Mouse (Mus musculus) neural tube, embryonic 13.5 days (tissue): ENCODE measurements around the gene Xylt1. TPM values are rescaled to one million over a fixed set of nuclear protein-coding genes. Genes with fewer than 3 reads are reported as not detected.
A peak's percentile ranks its signal among the peaks of the same experiment; 100 is the strongest.

Experiments
- ATAC-seq: fragments of 200-750 bp; cut with Nextera tagmentation; 2 replicates; pipeline ENCODE4 v1.8.0; 2017; ENCODE audit warnings: low read depth, mild to moderate bottlenecking, moderate TSS enrichment, moderate library complexity
- H3K27ac ChIP-seq: fragments of 300-500 bp; sonication (generic); replicated peaks from 2 replicates; pipeline ENCODE4 v1.5.1; 2015; ENCODE audit warnings: moderate library complexity, mild to moderate bottlenecking, inconsistent platforms
- H3K27me3 ChIP-seq: fragments of 300-500 bp; sonication (generic); 2 replicates; pipeline ENCODE4 v1.6.1; 2015; ENCODE audit warnings: mild to moderate bottlenecking, inconsistent platforms
- H3K36me3 ChIP-seq: fragments of 300-500 bp; sonication (generic); 2 replicates; pipeline ENCODE4 v1.6.1; 2015; ENCODE audit warnings: mild to moderate bottlenecking, inconsistent platforms
- H3K4me1 ChIP-seq: fragments of 300-500 bp; sonication (generic); replicated peaks from 2 replicates; pipeline ENCODE4 v1.6.1; 2015; ENCODE audit warnings: inconsistent platforms
- H3K4me2 ChIP-seq: fragments of 300-500 bp; sonication (generic); 2 replicates; pipeline ENCODE4 v1.6.1; 2015; ENCODE audit warnings: inconsistent platforms, mild to moderate bottlenecking, moderate library complexity
- H3K4me3 ChIP-seq: fragments of 300-500 bp; sonication (generic); 2 replicates; pipeline ENCODE4 v1.5.1; 2015; ENCODE audit warnings: mild to moderate bottlenecking, inconsistent platforms
- H3K9ac ChIP-seq: fragments of 300-500 bp; sonication (generic); 2 replicates; pipeline ENCODE4 v1.6.1; 2015; ENCODE audit warnings: moderate library complexity, mild to moderate bottlenecking, inconsistent platforms
- H3K9me3 ChIP-seq: fragments of 300-500 bp; sonication (generic); 2 replicates; pipeline ENCODE4 v1.6.1; 2016; ENCODE audit warnings: inconsistent platforms
- WGBS: fragments of 180-500 bp; shearing (Covaris S2); methylation state at CpG from one replicate; pipeline ENCODE4 v1.1.7; 2015; 5-methylcytosine and 5-hydroxymethylcytosine counted together
- polyA plus RNA-seq: library from polyadenylated mRNA; unstranded; fragments of >200 nt; fragmentation: Nextera tagmentation; extraction: Ambion mirVana; gene quantifications from 2 replicates; pipeline ENCODE4 v1.2.1, GENCODE M21; 2015

The Xylt1 gene
- 1.8 and 1.9 TPM in 2 replicates for polyA plus RNA-seq

- peak within 1 kb of the TSS; percentile 79 for H3K4me2 ChIP-seq
- peak within 1 kb of the TSS; percentile 89 for H3K9ac ChIP-seq
- peaks cover 42% of the 10 kb centered on the region for H3K27me3 ChIP-seq
- peak; percentile 86 for ATAC-seq
- peaks cover 40% of the 10 kb centered on the region for H3K4me1 ChIP-seq
- H3K27ac ChIP-seq = peak within 1 kb of the TSS; percentile 88
- under 1% methylated on average over 33 of the region's 69 CpGs for WGBS
- no peaks in the 10 kb centered on the region for H3K9me3 ChIP-seq
- no peaks in the 10 kb centered on the region for H3K36me3 ChIP-seq
- H3K4me3 ChIP-seq = peak within 1 kb of the TSS; percentile 81
These were observed at the start of gene Xylt1 for GRCm38 (mm10) chr7:117380418-117381187. Gene Xylt1 (plus strand): TSS chr7:117380979.

- Histone ChIP-seq H3K27me3 (no peaks in the 10 kb centered on the region), H3K9me3 (no peaks in the 10 kb centered on the region), H3K27ac (no peak overlapping the region), H3K4me1 (no peaks in the 10 kb centered on the region), H3K4me2 (no peak overlapping the region), H3K4me3 (no peak overlapping the region), H3K9ac (no peak overlapping the region), H3K36me3 (no peaks in the 10 kb centered on the region)
- 83% methylated on average over 5 of the region's 5 CpGs for WGBS
- no peak for ATAC-seq
These were observed 46.8 kb upstream of the Xylt1 start for GRCm38 (mm10) chr7:117333936-117334335.

- Histone ChIP-seq H3K4me2 (no peak overlapping the region), H3K4me3 (no peak overlapping the region), H3K36me3 (no peaks in the 10 kb centered on the region), H3K27ac (no peak overlapping the region), H3K4me1 (no peaks in the 10 kb centered on the region), H3K9ac (no peak overlapping the region), H3K27me3 (no peaks in the 10 kb centered on the region), H3K9me3 (no peaks in the 10 kb centered on the region)
- ATAC-seq = no peak
- 61% methylated on average over 2 of the region's 2 CpGs for WGBS
These were observed 24.5 kb upstream of the Xylt1 start for GRCm38 (mm10) chr7:117356316-117356715.

GRCm38 (mm10) chr7:117357425-117358194 lies 23.2 kb upstream of the Xylt1 start:
- 83% methylated on average over 6 of the region's 6 CpGs for WGBS
- Histone ChIP-seq H3K9ac (no peak overlapping the region), H3K27me3 (no peaks in the 10 kb centered on the region), H3K4me1 (no peaks in the 10 kb centered on the region), H3K9me3 (no peaks in the 10 kb centered on the region), H3K4me3 (no peak overlapping the region), H3K27ac (no peak overlapping the region), H3K36me3 (no peaks in the 10 kb centered on the region), H3K4me2 (no peak overlapping the region)
- ATAC-seq = no peak

- 90% methylated on average over 2 of the region's 2 CpGs for WGBS
- no peaks in the 10 kb centered on the region for H3K9me3 ChIP-seq
- no peak for ATAC-seq
- no peak overlapping the region for H3K4me2 ChIP-seq
- H3K27me3 ChIP-seq = no peaks in the 10 kb centered on the region
- H3K36me3 ChIP-seq = no peaks in the 10 kb centered on the region
- no peak overlapping the region for H3K27ac ChIP-seq
- H3K4me3 ChIP-seq = no peak overlapping the region
- no peaks in the 10 kb centered on the region for H3K4me1 ChIP-seq
- H3K9ac ChIP-seq = no peak overlapping the region
These were observed 19.5 kb upstream of the Xylt1 start for GRCm38 (mm10) chr7:117361281-117361680.

- no peak overlapping the region for H3K9ac ChIP-seq
- no peaks in the 10 kb centered on the region for H3K36me3 ChIP-seq
- H3K4me3 ChIP-seq = no peak overlapping the region
- no peaks in the 10 kb centered on the region for H3K9me3 ChIP-seq
- no peak for ATAC-seq
- no peak overlapping the region for H3K4me2 ChIP-seq
- 87% methylated on average over 4 of the region's 4 CpGs for WGBS
- H3K27ac ChIP-seq = no peak overlapping the region
- no peaks in the 10 kb centered on the region for H3K4me1 ChIP-seq
- no peaks in the 10 kb centered on the region for H3K27me3 ChIP-seq
These were observed 18.3 kb upstream of the Xylt1 start for GRCm38 (mm10) chr7:117362493-117362892.

- no peak overlapping the region for H3K4me2 ChIP-seq
- no peaks in the 10 kb centered on the region for H3K27me3 ChIP-seq
- no peak overlapping the region for H3K9ac ChIP-seq
- no peaks in the 10 kb centered on the region for H3K9me3 ChIP-seq
- H3K4me3 ChIP-seq = no peak overlapping the region
- WGBS = 74% methylated on average over 6 of the region's 6 CpGs
- H3K27ac ChIP-seq = no peak overlapping the region
- no peaks in the 10 kb centered on the region for H3K4me1 ChIP-seq
- no peaks in the 10 kb centered on the region for H3K36me3 ChIP-seq
- ATAC-seq = no peak
These were observed 12.0 kb upstream of the Xylt1 start for GRCm38 (mm10) chr7:117368647-117369289.

GRCm38 (mm10) chr7:117369290-117369941 lies 11.4 kb upstream of the Xylt1 start:
- Histone ChIP-seq H3K9ac (no peak overlapping the region), H3K9me3 (no peaks in the 10 kb centered on the region), H3K4me1 (no peaks in the 10 kb centered on the region), H3K4me2 (no peak overlapping the region), H3K27ac (no peak overlapping the region), H3K4me3 (no peak overlapping the region), H3K27me3 (no peaks in the 10 kb centered on the region), H3K36me3 (no peaks in the 10 kb centered on the region)
- no peak for ATAC-seq
- WGBS = 87% methylated on average over 5 of the region's 5 CpGs

GRCm38 (mm10) chr7:117375886-117376309 lies 4.9 kb upstream of the Xylt1 start:
- Histone ChIP-seq H3K4me1 (peaks cover 8% of the 10 kb centered on the region), H3K4me2 (no peak overlapping the region), H3K9me3 (no peaks in the 10 kb centered on the region), H3K27ac (no peak overlapping the region), H3K4me3 (no peak overlapping the region), H3K9ac (no peak overlapping the region), H3K27me3 (peaks cover 34% of the 10 kb centered on the region), H3K36me3 (no peaks in the 10 kb centered on the region)
- 0 out of 2 replicates have a peak, but pooled peaks have one; percentile 13 for ATAC-seq
- WGBS = 38% methylated on average over 9 of the region's 9 CpGs

- peaks cover 38% of the 10 kb centered on the region for H3K27me3 ChIP-seq
- no peak overlapping the region for H3K9ac ChIP-seq
- peaks cover 17% of the 10 kb centered on the region for H3K4me1 ChIP-seq
- no peak overlapping the region for H3K4me2 ChIP-seq
- no peak overlapping the region for H3K27ac ChIP-seq
- H3K9me3 ChIP-seq = no peaks in the 10 kb centered on the region
- H3K36me3 ChIP-seq = no peaks in the 10 kb centered on the region
- no peak overlapping the region for H3K4me3 ChIP-seq
- no peak for ATAC-seq
- whole genome bisulfite sequencing = 82% methylated on average over 3 of the region's 3 CpGs
These were observed 3.6 kb upstream of the Xylt1 start for GRCm38 (mm10) chr7:117377138-117377537.

- peak overlapping the region; percentile 79 for H3K4me2 ChIP-seq
- peaks cover 40% of the 10 kb centered on the region for H3K4me1 ChIP-seq
- peak overlapping the region; percentile 89 for H3K9ac ChIP-seq
- H3K4me3 ChIP-seq = peak overlapping the region; percentile 81
- no peaks in the 10 kb centered on the region for H3K9me3 ChIP-seq
- H3K27ac ChIP-seq = no peak overlapping the region
- peaks cover 48% of the 10 kb centered on the region for H3K27me3 ChIP-seq
- 6% methylated on average over 7 of the region's 7 CpGs for WGBS
- no peaks in the 10 kb centered on the region for H3K36me3 ChIP-seq
- ATAC-seq = 0 out of 2 replicates have a peak, but pooled peaks have one; percentile 4
These were observed 752 bp upstream of the Xylt1 start for GRCm38 (mm10) chr7:117380036-117380417.
